Mouse (Mus musculus) lung, embryonic 16.5 days (tissue): ENCODE measurements around the gene Fhad1. TPM values are rescaled to one million over a fixed set of nuclear protein-coding genes. Genes with fewer than 3 reads are reported as not detected.

ENCODE experiments used
- ATAC-seq: fragments of 200-750 bp; cut with Nextera tagmentation; 2 replicates; pipeline ENCODE4 v1.8.0; 2017; ENCODE audit warnings: low read depth, mild to moderate bottlenecking, moderate library complexity
- H3K27ac ChIP-seq: fragments of 300-500 bp; sonication (generic); 2 replicates; pipeline ENCODE4 v1.5.1; 2014; ENCODE audit warnings: mild to moderate bottlenecking, control low read depth, low read length
- H3K27me3 ChIP-seq: fragments of 300-500 bp; sonication (generic); 2 replicates; pipeline ENCODE4 v1.6.1; 2014; ENCODE audit warnings: low read depth, low read length, mixed read lengths; ENCODE audit not compliant: control insufficient read depth, insufficient read depth
- H3K36me3 ChIP-seq: fragments of 300-500 bp; sonication (generic); 2 replicates; pipeline ENCODE4 v1.6.1; 2014; ENCODE audit warnings: low read length; ENCODE audit not compliant: control insufficient read depth, insufficient read depth
- H3K4me1 ChIP-seq: fragments of 300-500 bp; sonication (generic); replicated peaks from 2 replicates; pipeline ENCODE4 v1.6.1; 2014; ENCODE audit warnings: low read length, mixed read lengths; ENCODE audit not compliant: control insufficient read depth, insufficient read depth
- H3K4me2 ChIP-seq: fragments of 300-500 bp; sonication (generic); 2 replicates; pipeline ENCODE4 v1.6.1; 2014; ENCODE audit warnings: low read depth, low read length, control low read depth
- H3K4me3 ChIP-seq: fragments of 300-500 bp; sonication (generic); 2 replicates; pipeline ENCODE4 v1.5.1; 2014; ENCODE audit warnings: mild to moderate bottlenecking, low read length, control low read depth
- H3K9ac ChIP-seq: fragments of 300-500 bp; sonication (generic); 2 replicates; pipeline ENCODE4 v1.6.1; 2014; ENCODE audit warnings: low read length, control low read depth
- H3K9me3 ChIP-seq: fragments of 300-500 bp; sonication (generic); 2 replicates; pipeline ENCODE4 v1.6.1; 2016; ENCODE audit warnings: low read length; ENCODE audit not compliant: control insufficient read depth
- WGBS: fragments of 180-500 bp; shearing (Covaris S2); extraction: QIAGEN DNeasy Blood & Tissue Kit; methylation state at CpG from one replicate; pipeline ENCODE4 v1.1.7; 2014; 5-methylcytosine and 5-hydroxymethylcytosine counted together
- polyA plus RNA-seq: library from polyadenylated mRNA; unstranded; fragments of >200 nt; fragmentation: Nextera tagmentation; extraction: Ambion mirVana; gene quantifications from 2 replicates; pipeline ENCODE4 v1.2.1, GENCODE M21; 2015

Gene Fhad1
- polyA plus RNA-seq, 1 experiment from 2014 or later, result 3.3 TPM

- peaks cover 18% of the 10 kb centered on the region for H3K36me3 ChIP-seq
- no peaks in the 10 kb centered on the region for H3K27me3 ChIP-seq
- 79% methylated on average over 5 of the region's 5 CpGs for WGBS
- H3K9ac ChIP-seq, result no peak overlapping the region
- peaks cover 20% of the 10 kb centered on the region for H3K4me1 ChIP-seq
- no peak overlapping the region for H3K27ac ChIP-seq
- H3K9me3 ChIP-seq, result no peaks in the 10 kb centered on the region
- H3K4me3 ChIP-seq, result no peak overlapping the region
- ATAC-seq, result no peak
- no peak overlapping the region for H3K4me2 ChIP-seq
These were observed 152.0 kb downstream of the Fhad1 start for GRCm38 (mm10) chr4:141862867-141863266.

DNA sequence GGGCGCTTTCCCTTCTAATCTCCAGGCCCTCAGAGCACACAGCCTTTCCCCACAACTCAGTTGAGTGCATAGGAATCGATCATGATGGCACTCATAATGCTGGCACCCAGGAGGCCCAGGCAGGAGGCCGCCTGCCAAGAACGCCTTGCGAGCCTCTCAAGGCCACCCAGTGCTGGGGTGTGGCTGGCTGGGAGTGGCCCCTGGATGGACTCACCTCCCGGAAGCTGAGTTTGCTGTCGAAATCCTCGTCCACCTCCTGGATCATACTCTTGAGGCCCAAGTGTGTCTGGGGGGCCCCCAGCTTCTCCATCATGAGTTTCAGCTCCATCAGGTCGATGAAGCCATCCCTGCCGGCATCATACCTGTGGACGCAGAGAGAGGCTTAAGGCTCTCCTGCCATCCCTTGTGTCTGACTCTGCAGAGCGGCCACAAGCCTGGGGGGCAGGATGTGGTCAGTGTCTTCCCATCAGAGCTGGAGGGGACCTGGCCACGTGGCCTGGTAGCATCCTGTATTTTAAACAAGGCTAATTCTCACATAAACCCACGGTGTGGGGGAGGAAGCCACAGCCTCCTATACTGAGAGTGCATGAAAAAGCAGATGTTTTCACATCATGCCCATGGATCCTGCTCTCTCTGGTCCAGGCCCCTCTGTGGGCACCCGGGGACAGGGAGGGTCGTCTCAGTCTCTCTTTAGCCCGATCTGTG lies 153.1 kb downstream of the Fhad1 start:
- no peaks in the 10 kb centered on the region for H3K9me3 ChIP-seq
- no peak overlapping the region for H3K27ac ChIP-seq
- no peak for ATAC-seq
- peaks cover 13% of the 10 kb centered on the region for H3K4me1 ChIP-seq
- H3K4me2 ChIP-seq, result no peak overlapping the region
- H3K36me3 ChIP-seq, result peaks cover 18% of the 10 kb centered on the region
- 78% methylated on average over 17 of the region's 17 CpGs for WGBS
- no peaks in the 10 kb centered on the region for H3K27me3 ChIP-seq
- no peak overlapping the region for H3K4me3 ChIP-seq
- H3K9ac ChIP-seq, result no peak overlapping the region

DNA sequence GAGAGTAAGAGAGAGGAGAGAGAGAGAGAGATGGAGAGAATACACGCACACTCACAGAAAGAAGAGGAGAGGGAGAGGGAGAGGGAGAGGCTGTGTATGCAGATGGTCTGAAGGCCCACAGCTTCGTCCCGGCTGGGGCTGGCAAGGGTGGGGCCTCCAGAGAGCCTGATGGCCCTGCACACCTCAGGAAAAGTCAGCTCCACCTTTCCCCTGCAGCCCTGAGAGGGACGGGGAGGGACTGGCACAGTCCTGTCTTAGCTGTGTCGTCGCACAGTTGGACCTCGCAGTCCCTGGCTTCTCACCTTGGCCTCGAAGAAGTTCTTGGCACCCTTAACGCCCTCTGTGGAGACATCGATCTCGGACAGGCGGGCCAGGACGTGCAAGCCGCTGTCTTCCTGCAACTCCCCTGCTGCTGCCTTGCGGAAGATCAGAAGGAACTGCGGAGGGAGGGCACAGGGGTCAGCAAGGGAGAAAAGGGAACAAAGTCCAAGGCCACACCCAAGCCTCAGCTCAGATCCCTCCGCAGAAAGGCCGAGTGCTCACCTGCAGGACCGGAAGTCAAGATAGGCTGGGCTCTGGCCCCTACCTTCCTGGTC lies 154.5 kb downstream of the Fhad1 start:
- Histone ChIP-seq H3K36me3 (peaks cover 18% of the 10 kb centered on the region), H3K27ac (no peak overlapping the region), H3K4me2 (no peak overlapping the region), H3K9ac (no peak overlapping the region), H3K4me3 (no peak overlapping the region), H3K4me1 (peaks cover 6% of the 10 kb centered on the region), H3K27me3 (no peaks in the 10 kb centered on the region), H3K9me3 (no peaks in the 10 kb centered on the region)
- 72% methylated on average over 19 of the region's 19 CpGs for WGBS
- ATAC-seq, result no peak

GRCm38 (mm10) chr4:141859351-141859750 lies 155.5 kb downstream of the Fhad1 start:
- Histone ChIP-seq H3K9me3 (no peaks in the 10 kb centered on the region), H3K27ac (no peak overlapping the region), H3K4me1 (peaks cover 6% of the 10 kb centered on the region), H3K36me3 (peaks cover 18% of the 10 kb centered on the region), H3K27me3 (no peaks in the 10 kb centered on the region), H3K4me2 (no peak overlapping the region), H3K4me3 (no peak overlapping the region), H3K9ac (no peak overlapping the region)
- ATAC-seq, result no peak
- WGBS, result 89% methylated on average over 14 of the region's 14 CpGs

DNA sequence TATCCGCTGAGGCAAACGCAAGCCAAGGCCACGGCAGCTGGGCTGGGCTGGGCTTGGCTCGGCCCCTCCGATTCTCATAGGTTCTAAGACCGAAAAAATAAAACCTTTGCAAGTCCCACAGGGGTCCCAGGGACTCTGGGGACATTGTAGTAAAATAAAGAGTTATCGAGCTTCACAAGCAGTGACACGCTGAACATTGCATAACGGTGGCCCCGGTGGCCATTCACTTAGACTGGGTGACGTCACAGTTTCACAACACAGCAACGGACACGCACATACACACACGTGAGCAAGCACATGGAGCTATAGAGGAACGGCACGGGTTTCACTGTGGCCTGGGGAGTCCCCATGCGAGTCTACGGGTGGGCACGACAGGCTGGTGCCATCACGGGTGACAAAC lies 156.4 kb downstream of the Fhad1 start:
- Histone ChIP-seq H3K4me3 (no peak overlapping the region), H3K4me1 (peaks cover 6% of the 10 kb centered on the region), H3K27me3 (no peaks in the 10 kb centered on the region), H3K36me3 (peaks cover 18% of the 10 kb centered on the region), H3K9me3 (no peaks in the 10 kb centered on the region), H3K4me2 (no peak overlapping the region), H3K27ac (peak overlapping the region; percentile 25; the same call in 1 of the 2 replicates), H3K9ac (no peak overlapping the region)
- WGBS, result 75% methylated on average over 20 of the region's 20 CpGs
- ATAC-seq, result no peak

DNA sequence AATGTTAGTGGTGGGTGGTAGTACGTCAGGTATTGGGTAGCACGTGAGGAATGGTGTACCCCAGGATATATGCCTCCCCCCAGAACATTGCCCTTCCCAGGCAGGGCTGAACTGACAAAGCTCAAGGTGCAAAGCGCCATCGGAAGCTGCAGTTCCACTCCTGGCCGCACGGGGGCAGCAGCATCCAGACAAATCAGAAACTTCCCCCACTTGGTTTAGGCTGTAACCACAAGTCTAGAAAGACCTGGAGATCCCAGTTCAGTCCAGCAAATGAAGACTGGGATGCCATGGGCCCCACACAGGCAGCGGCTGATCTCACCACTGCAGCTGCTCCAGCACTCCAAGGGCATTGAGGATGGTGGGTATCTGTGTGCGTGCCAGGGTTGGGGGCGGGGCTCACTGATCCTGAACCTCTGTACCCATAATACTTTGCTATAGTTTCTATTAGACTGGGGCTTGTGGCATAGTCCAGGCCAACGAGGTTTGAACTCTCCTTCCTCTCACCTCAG lies 157.4 kb downstream of the Fhad1 start:
- no peak overlapping the region for H3K4me3 ChIP-seq
- peaks cover 18% of the 10 kb centered on the region for H3K36me3 ChIP-seq
- WGBS, result 15% methylated on average over 10 of the region's 10 CpGs
- peak; percentile 79 for ATAC-seq
- peaks cover 6% of the 10 kb centered on the region for H3K4me1 ChIP-seq
- no peak overlapping the region for H3K4me2 ChIP-seq
- no peak overlapping the region for H3K9ac ChIP-seq
- H3K9me3 ChIP-seq, result no peaks in the 10 kb centered on the region
- no peak overlapping the region; the same call in 1 of the 2 replicates for H3K27ac ChIP-seq
- H3K27me3 ChIP-seq, result no peaks in the 10 kb centered on the region

DNA sequence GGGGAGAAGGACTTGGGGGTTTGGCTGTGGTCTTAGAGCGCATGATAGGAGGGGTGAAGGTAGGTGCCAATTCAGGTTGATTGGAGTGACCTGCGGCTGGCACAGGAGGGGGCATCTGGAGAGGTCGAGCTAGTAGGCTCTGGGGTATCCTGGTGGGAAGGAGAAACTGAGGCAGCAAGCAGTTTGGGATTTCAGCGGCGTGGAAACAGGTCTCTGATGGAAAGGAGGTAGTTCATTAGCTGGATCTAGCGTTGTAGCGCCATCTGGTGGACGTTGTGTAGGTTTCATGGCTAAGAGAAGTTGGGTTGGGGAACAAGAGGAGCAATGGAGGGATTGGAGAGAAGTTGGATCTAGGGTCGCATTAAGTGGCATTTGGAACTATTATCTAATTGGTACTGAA lies 161.4 kb downstream of the Fhad1 start:
- peaks cover 6% of the 10 kb centered on the region for H3K4me1 ChIP-seq
- no peak overlapping the region for H3K27ac ChIP-seq
- no peaks in the 10 kb centered on the region for H3K9me3 ChIP-seq
- WGBS, result 76% methylated on average over 9 of the region's 9 CpGs
- no peaks in the 10 kb centered on the region for H3K36me3 ChIP-seq
- H3K4me3 ChIP-seq, result no peak overlapping the region
- H3K27me3 ChIP-seq, result no peaks in the 10 kb centered on the region
- H3K4me2 ChIP-seq, result no peak overlapping the region
- ATAC-seq, result no peak
- H3K9ac ChIP-seq, result no peak overlapping the region

DNA sequence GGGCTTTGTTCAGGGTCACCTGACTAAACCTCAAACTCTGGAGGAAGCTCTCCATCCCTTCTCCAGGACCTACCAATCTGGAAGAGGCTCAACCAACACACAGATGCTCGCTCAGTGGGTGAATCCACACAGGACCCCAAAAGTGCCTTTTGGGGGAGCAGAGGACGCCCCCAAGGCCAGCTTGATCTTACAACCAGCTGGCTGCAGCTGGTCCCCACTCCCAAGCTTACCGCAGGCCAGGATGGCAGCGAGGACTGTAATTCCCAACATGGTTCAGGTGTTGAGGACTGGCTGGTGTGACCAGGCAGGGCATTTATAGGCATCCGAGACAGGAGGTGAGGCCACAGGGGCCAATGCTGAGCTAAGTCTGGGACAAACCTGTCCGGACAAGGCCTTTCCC lies 168.9 kb downstream of the Fhad1 start, which contains the start of gene Ctrc:
Ctrc (minus strand) TSS at position 361 of the 400 bp plus-strand sequence.
- WGBS, result 79% methylated on average over 6 of the region's 6 CpGs
- Histone ChIP-seq H3K4me1 (no peaks in the 10 kb centered on the region), H3K9me3 (no peaks in the 10 kb centered on the region), H3K27ac (no peak within 1 kb of the TSS), H3K36me3 (no peaks in the 10 kb centered on the region), H3K9ac (no peak within 1 kb of the TSS), H3K27me3 (no peaks in the 10 kb centered on the region), H3K4me2 (no peak within 1 kb of the TSS), H3K4me3 (no peak within 1 kb of the TSS)
- no peak for ATAC-seq
